26 mouse cellular contexts compared by ENCODE assay signal in genomic region chr8:85783871-85784270, GRCm38 (mm10).
"Had no signal": no experiment of that assay in that cellular context is flagged by ENCODE, and none has a peak within 500 bp of the region (broad histone marks: within the 10 kb centered on the region; RNA-seq: fewer than 3 reads in every experiment).

No protein-coding gene starts in this region.

- DNase-seq: cerebellum, adult 8-10 months; cerebellum, adult 9-10 months; cerebellum, adult 9-11 months; cerebellum, postnatal 10 days; cerebellum, postnatal 14 days; cerebellum, postnatal 25 days; cerebellum, postnatal 36 days; embryo, embryonic 11 days; forebrain, postnatal 0 days; gastrocnemius, adult 2 months; gastrocnemius, postnatal 10 days; gastrocnemius, postnatal 14 days; gastrocnemius, postnatal 25 days; gastrocnemius, postnatal 36 days; heart, adult 11 months; heart, adult 18-20 months; heart, adult 2 months had no signal

- H3K4me3 ChIP-seq: embryonic facial prominence, embryonic 10.5 days; embryonic facial prominence, embryonic 12.5 days; embryonic facial prominence, embryonic 13.5 days; embryonic facial prominence, embryonic 15.5 days; erythroblast, embryonic 14.5 days; forebrain, embryonic 10.5 days; forebrain, embryonic 12.5 days; forebrain, embryonic 13.5 days; forebrain, embryonic 15.5 days; gastrocnemius, adult 2 months; heart, adult 2 months had no signal

- H3K4me1 ChIP-seq: embryonic facial prominence, embryonic 10.5 days; embryonic facial prominence, embryonic 12.5 days; embryonic facial prominence, embryonic 13.5 days; embryonic facial prominence, embryonic 15.5 days; forebrain, embryonic 12.5 days; forebrain, embryonic 15.5 days had no signal

- H3K36me3 ChIP-seq: embryonic facial prominence, embryonic 10.5 days; embryonic facial prominence, embryonic 15.5 days; forebrain, embryonic 10.5 days; forebrain, embryonic 12.5 days; forebrain, embryonic 15.5 days had no signal

- H3K27me3 ChIP-seq: embryonic facial prominence, embryonic 12.5 days; embryonic facial prominence, embryonic 13.5 days; embryonic facial prominence, embryonic 15.5 days; forebrain, embryonic 12.5 days; forebrain, embryonic 13.5 days; forebrain, embryonic 15.5 days had no signal

- H3K27ac ChIP-seq: embryonic facial prominence, embryonic 10.5 days; embryonic facial prominence, embryonic 12.5 days; embryonic facial prominence, embryonic 13.5 days; embryonic facial prominence, embryonic 15.5 days; forebrain, embryonic 10.5 days; forebrain, embryonic 12.5 days; forebrain, embryonic 13.5 days; forebrain, embryonic 15.5 days; gastrocnemius, adult 2 months; heart, adult 2 months had no signal

- H3K9me3 ChIP-seq: embryonic facial prominence, embryonic 10.5 days; embryonic facial prominence, embryonic 12.5 days; embryonic facial prominence, embryonic 13.5 days; embryonic facial prominence, embryonic 15.5 days; forebrain, embryonic 10.5 days; forebrain, embryonic 12.5 days; forebrain, embryonic 13.5 days; forebrain, embryonic 15.5 days had no signal
